In the genomic region with DNA sequence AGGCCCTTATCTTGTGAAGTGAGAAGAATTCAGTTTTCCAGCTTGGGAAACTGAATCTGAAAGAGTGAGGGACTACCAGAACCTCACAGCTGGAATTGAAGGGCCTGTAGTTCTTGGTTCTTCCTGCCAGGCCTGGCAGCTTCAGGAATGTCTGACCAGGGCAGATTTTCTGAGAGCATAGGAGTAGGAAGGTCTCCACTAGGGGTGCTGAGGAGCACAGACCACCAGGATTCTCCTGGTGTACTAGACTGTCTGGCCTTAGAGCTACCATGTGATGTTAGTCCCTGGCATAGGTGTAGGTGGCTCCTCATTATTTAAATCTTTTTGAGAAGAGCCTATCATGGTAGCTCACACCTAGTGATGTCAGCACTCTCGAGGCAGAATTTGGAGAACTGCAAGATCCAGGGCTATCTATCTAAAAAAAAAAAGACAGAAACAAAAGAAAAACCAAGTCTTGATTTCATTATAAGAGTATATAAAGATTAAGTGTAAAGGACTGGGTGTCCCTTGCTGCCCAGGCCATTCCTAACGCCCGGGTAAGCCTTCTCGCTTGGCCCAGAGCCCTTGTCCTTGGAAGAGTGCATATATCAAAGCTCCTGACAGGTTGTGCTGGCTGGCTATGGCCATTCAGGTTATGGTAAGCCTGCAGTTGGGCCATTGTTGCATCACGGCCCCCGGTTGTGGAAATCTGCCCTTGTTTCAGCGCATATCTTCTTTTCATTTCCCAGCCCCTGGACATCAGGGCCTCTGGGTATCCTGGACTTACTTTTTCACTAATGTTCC, we compare ENCODE assay signal across 9 mouse cellular contexts. TPM values are rescaled to one million over a fixed set of nuclear protein-coding genes. Genes with fewer than 3 reads are reported as not detected.
DNase-seq lines count a peak whose midpoint lies in the region; ATAC-seq lines count a peak whose summit lies in the region.
"Had no signal": no experiment of that assay in that cellular context is flagged by ENCODE, and none has a peak within 500 bp of the region (broad histone marks: within the 10 kb centered on the region; RNA-seq: fewer than 3 reads in every experiment).

No protein-coding gene starts in this region.

- no peak overlapping the region for H3K4me2 ChIP-seq in limb, embryonic 11.5 days (ENCODE audit: low read depth, severe bottlenecking)
- H3K4me2 ChIP-seq in heart, embryonic 16.5 days (ENCODE audit: low read depth, low read length): no peak overlapping the region
- no peak overlapping the region for H3K4me2 ChIP-seq in lung, embryonic 15.5 days
- H3K4me2 ChIP-seq in forebrain, embryonic 13.5 days: no peak overlapping the region
- H3K4me2 ChIP-seq: embryonic facial prominence, embryonic 13.5 days had no signal

- H3K4me3 ChIP-seq in limb, embryonic 11.5 days (ENCODE audit: low read depth, low read length): no peak overlapping the region
- H3K4me3 ChIP-seq in limb, embryonic 10.5 days: no peak overlapping the region
- H3K4me3 ChIP-seq in heart, embryonic 16.5 days (ENCODE audit: low read length): no peak overlapping the region
- H3K4me3 ChIP-seq in lung, embryonic 15.5 days: no peak overlapping the region
- H3K4me3 ChIP-seq in forebrain, embryonic 13.5 days: no peak overlapping the region
- H3K4me3 ChIP-seq: embryonic facial prominence, embryonic 13.5 days had no signal

- H3K9ac ChIP-seq in limb, embryonic 11.5 days (ENCODE audit: low read length): no peak overlapping the region
- no peak overlapping the region for H3K9ac ChIP-seq in heart, embryonic 16.5 days (ENCODE audit: low read length)
- no peak overlapping the region for H3K9ac ChIP-seq in lung, embryonic 15.5 days
- H3K9ac ChIP-seq in forebrain, embryonic 13.5 days: no peak overlapping the region
- H3K9ac ChIP-seq: embryonic facial prominence, embryonic 13.5 days had no signal

- H3K36me3 ChIP-seq in limb, embryonic 11.5 days (ENCODE audit: control insufficient read depth, insufficient read depth, low read length): peaks cover 12% of the 10 kb centered on the region
- H3K36me3 ChIP-seq in limb, embryonic 10.5 days: peaks cover 94% of the 10 kb centered on the region
- H3K36me3 ChIP-seq in heart, embryonic 16.5 days (ENCODE audit: control insufficient read depth, insufficient read depth): peaks cover 17% of the 10 kb centered on the region
- H3K36me3 ChIP-seq in lung, embryonic 15.5 days: peaks cover 20% of the 10 kb centered on the region
- peaks cover 46% of the 10 kb centered on the region for H3K36me3 ChIP-seq in forebrain, embryonic 13.5 days (ENCODE audit: poor library complexity, severe bottlenecking)

- H3K9me3 ChIP-seq in limb, embryonic 11.5 days (ENCODE audit: control insufficient read depth, low read length): no peaks in the 10 kb centered on the region
- no peaks in the 10 kb centered on the region for H3K9me3 ChIP-seq in limb, embryonic 10.5 days (replicated peaks)
- no peaks in the 10 kb centered on the region for H3K9me3 ChIP-seq in heart, embryonic 16.5 days (replicated peaks; ENCODE audit: control insufficient read depth, low read length)
- no peaks in the 10 kb centered on the region for H3K9me3 ChIP-seq in lung, embryonic 15.5 days
- H3K9me3 ChIP-seq in forebrain, embryonic 13.5 days (replicated peaks): no peaks in the 10 kb centered on the region
- H3K9me3 ChIP-seq: embryonic facial prominence, embryonic 13.5 days had no signal

- 88% methylated on average over 7 of the region's 7 CpGs for WGBS in limb, embryonic 11.5 days
- 89% methylated on average over 7 of the region's 7 CpGs for whole genome bisulfite sequencing in limb, embryonic 10.5 days
- WGBS in heart, embryonic 16.5 days: 69% methylated on average over 7 of the region's 7 CpGs
- 65% methylated on average over 7 of the region's 7 CpGs for WGBS in lung, embryonic 15.5 days
- 95% methylated on average over 7 of the region's 7 CpGs for WGBS in forebrain, embryonic 13.5 days

- peak; percentile 46 for DNase-seq in limb, embryonic 11.5 days (ENCODE audit: low spot score)
- DNase-seq in limb, embryonic 10.5 days (ENCODE audit: low spot score): no peak
- DNase-seq in R1 (ENCODE audit: low read depth, low spot score): peak; percentile 86
- DNase-seq in embryo, embryonic 10 days (ENCODE audit: low spot score): peak; percentile 67
- peak; percentile 74 for DNase-seq in right cerebral cortex, postnatal 14 days

- H3K27ac ChIP-seq in limb, embryonic 11.5 days (replicated peaks; ENCODE audit: low read depth, low read length): no peak overlapping the region
- H3K27ac ChIP-seq in limb, embryonic 10.5 days: no peak overlapping the region
- H3K27ac ChIP-seq in heart, embryonic 16.5 days (ENCODE audit: low read length): peak overlapping the region; percentile 69
- peak overlapping the region; percentile 24 for H3K27ac ChIP-seq in lung, embryonic 15.5 days
- no peak overlapping the region for H3K27ac ChIP-seq in forebrain, embryonic 13.5 days

- H3K27me3 ChIP-seq in limb, embryonic 11.5 days (ENCODE audit: control insufficient read depth, insufficient read depth, low read length): no peaks in the 10 kb centered on the region
- no peaks in the 10 kb centered on the region for H3K27me3 ChIP-seq in limb, embryonic 10.5 days (ENCODE audit: low read depth, poor library complexity, severe bottlenecking)
- no peaks in the 10 kb centered on the region for H3K27me3 ChIP-seq in heart, embryonic 16.5 days (ENCODE audit: control insufficient read depth, insufficient read depth, low read length)
- no peaks in the 10 kb centered on the region for H3K27me3 ChIP-seq in lung, embryonic 15.5 days
- no peaks in the 10 kb centered on the region for H3K27me3 ChIP-seq in forebrain, embryonic 13.5 days
- H3K27me3 ChIP-seq: embryonic facial prominence, embryonic 13.5 days had no signal

- H3K4me1 ChIP-seq in limb, embryonic 11.5 days (ENCODE audit: control insufficient read depth, insufficient read depth, low read length): 0 out of 2 replicates have a peak, but pooled peaks cover 2% of the 10 kb centered on the region
- peaks cover 14% of the 10 kb centered on the region for H3K4me1 ChIP-seq in limb, embryonic 10.5 days
- H3K4me1 ChIP-seq in heart, embryonic 16.5 days (ENCODE audit: control insufficient read depth, insufficient read depth, low read length): peaks cover 60% of the 10 kb centered on the region
- peaks cover 70% of the 10 kb centered on the region for H3K4me1 ChIP-seq in lung, embryonic 15.5 days
- H3K4me1 ChIP-seq in forebrain, embryonic 13.5 days: peaks cover 32% of the 10 kb centered on the region

- no peak for ATAC-seq in limb, embryonic 11.5 days (ENCODE audit: insufficient number of reproducible peaks, low FRiP score, low TSS enrichment, low read depth)
- ATAC-seq in heart, embryonic 16.5 days (replicated peaks; ENCODE audit: extremely low read depth, insufficient read depth, low FRiP score): peak; percentile 61
- no peak; the same call in 1 of the 2 replicates for ATAC-seq in lung, embryonic 15.5 days (ENCODE audit: borderline replicate concordance, extremely low read depth, low FRiP score, low TSS enrichment)
- no peak for ATAC-seq in forebrain, embryonic 13.5 days

RNA-seq across cellular contexts. Expression of gene Plcg1, which starts 13.1 kb away (rescaled TPM):
- 83.7 and 98.5 TPM in 2 replicates for polyA plus RNA-seq in limb, embryonic 11.5 days (2014; fragmentation: Nextera tagmentation; extraction: Ambion mirVana)
- 76.7 and 93.9 TPM in 2 replicates for polyA plus RNA-seq in limb, embryonic 10.5 days (2016; fragmentation: Nextera tagmentation; extraction: Ambion mirVana)
- polyA plus RNA-seq in heart, embryonic 16.5 days (2015; fragmentation: Nextera tagmentation; extraction: Ambion mirVana): 26.4 and 32.0 TPM in 2 replicates
- 51.4 and 53.3 TPM in 2 replicates for polyA plus RNA-seq in lung, embryonic 15.5 days (2015; fragmentation: Nextera tagmentation; extraction: Ambion mirVana)
- polyA plus RNA-seq in forebrain, embryonic 13.5 days (2015; fragmentation: Nextera tagmentation; extraction: Ambion mirVana): 66.8 and 70.1 TPM in 2 replicates

Comparison
In these comparisons a context has a peak if more than half of its experiments do, and no peak if none do; other contexts are left out.
1. H3K27ac ChIP-seq: peak in heart, embryonic 16.5 days (single experiment) and lung, embryonic 15.5 days (single experiment); none in limb, embryonic 11.5 days (single experiment), limb, embryonic 10.5 days (single experiment) and forebrain, embryonic 13.5 days (single experiment).